Mouse (Mus musculus) gastrocnemius, adult 2 months (tissue): ENCODE measurements around the gene Usp2. TPM values are rescaled to one million over a fixed set of nuclear protein-coding genes. Genes with fewer than 3 reads are reported as not detected.

ENCODE experiments used
- DNase-seq: peaks from one replicate; pipeline ENCODE4 v3.0.0; 2022
- H3K27ac ChIP-seq: fragments of 200-600 bp; 2 replicates; pipeline ENCODE4 v1.8.1; 2022; ENCODE audit warnings: mild to moderate bottlenecking
- H3K4me3 ChIP-seq: fragments of 200-600 bp; 2 replicates; pipeline ENCODE4 v1.8.1; 2022; ENCODE audit warnings: mild to moderate bottlenecking, moderate library complexity
- CTCF ChIP-seq: fragments of 200-600 bp; IDR thresholded peaks from 2 replicates; pipeline ENCODE4 v1.8.1; 2022; ENCODE audit warnings: antibody characterized with exemption, mild to moderate bottlenecking, moderate library complexity
- intact Hi-C: fragments of 180-260 bp; cut with DNase I; formaldehyde crosslinking; loops from one replicate; pipeline ENCODE4 v1.15.1; 2025
- total RNA-seq, 2 experiments: library from RNA; stranded (reverse); gene quantifications; 2 replicates each; pipeline ENCODE4 v1.2.3; 2021

Gene Usp2
- total RNA-seq, 2 experiments from 2014 or later: 223 to 228 TPM

GRCm38 (mm10) chr9:44048541-44049380 is 18.1 kb upstream of the Usp2 start:
- DNase-seq: peak; percentile 34
- no peak overlapping the region for H3K4me3 ChIP-seq
- TF ChIP-seq CTCF: no peak
- H3K27ac ChIP-seq: peak overlapping the region; percentile 31; the same call in 1 of the 2 replicates
- intact Hi-C loops: loop anchor here (5.0 kb wide), 2 partner anchors 36 to 61 kb away; no protein-coding TSS in a partner anchor

DNA sequence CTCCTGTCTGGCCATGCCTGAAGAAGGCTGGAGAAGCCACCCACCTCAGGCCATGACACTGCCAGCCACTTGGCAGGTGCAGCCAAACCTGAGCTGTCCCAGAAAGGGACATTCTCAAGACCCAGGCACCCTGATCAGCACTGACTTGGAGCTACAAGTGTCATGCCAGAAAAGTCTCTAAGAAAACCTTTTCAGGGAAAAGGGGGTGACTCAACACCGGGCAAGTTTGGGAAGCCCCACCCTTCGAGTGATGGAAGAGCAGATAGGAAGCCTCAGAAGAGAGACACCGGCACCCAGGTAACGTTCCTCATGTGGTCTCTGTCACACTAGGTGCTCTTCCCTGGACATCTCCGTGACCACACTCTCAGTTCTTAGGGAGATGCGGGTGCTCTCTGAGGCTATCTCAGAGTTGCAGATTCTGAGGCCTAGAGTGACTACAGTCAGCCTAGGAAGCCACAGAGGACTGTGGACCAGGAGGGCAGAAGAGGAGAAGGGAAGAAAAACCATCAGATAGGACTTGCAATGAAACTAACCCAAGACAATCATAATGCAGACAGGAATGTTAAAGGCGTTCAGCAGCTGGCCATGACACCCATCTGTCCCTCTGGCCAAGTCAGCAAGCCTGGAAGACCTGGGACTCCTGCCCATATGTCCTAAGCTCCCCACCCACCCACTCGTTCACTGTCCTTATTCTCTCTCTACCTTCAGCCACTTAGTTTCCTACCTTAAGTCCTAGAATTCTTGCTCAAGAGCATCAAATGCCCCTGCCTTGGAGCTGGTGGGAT is 17.2 kb upstream of the Usp2 start:
- intact Hi-C loops: loop anchor here (5.0 kb wide), 2 partner anchors 37 to 62 kb away; no protein-coding TSS in a partner anchor
- TF ChIP-seq CTCF: no peak
- no peak for DNase-seq
- Histone ChIP-seq H3K27ac (no peak overlapping the region), H3K4me3 (no peak overlapping the region)

GRCm38 (mm10) chr9:44052855-44053254 is 14.0 kb upstream of the Usp2 start:
- Histone ChIP-seq H3K27ac (no peak overlapping the region), H3K4me3 (no peak overlapping the region)
- DNase-seq: no peak
- TF ChIP-seq CTCF: no peak
- intact Hi-C loops: no loop called here

DNA sequence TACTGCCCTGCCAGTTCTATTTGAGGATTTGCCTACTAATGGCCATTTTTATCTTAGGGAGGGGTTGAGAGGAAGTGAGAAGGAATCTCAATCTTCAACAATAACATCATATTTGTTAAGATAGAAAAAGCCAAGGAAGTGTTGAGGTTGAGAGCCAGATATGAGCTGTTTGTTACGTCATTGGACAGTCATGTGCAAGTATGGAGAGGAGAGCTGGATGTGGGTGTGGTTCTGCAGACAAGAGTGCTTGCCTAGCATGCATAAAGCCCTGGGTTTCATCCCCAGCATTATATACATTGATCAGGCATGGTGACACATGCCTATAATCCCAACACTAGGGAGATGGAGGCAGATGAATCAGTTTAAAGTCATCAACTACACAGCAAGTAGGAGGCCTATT is 12.9 kb upstream of the Usp2 start:
- no peak for DNase-seq
- no peak for TF ChIP-seq CTCF
- no peak overlapping the region for H3K4me3 ChIP-seq
- H3K27ac ChIP-seq: no peak overlapping the region
- intact Hi-C loops: no loop called here

DNA sequence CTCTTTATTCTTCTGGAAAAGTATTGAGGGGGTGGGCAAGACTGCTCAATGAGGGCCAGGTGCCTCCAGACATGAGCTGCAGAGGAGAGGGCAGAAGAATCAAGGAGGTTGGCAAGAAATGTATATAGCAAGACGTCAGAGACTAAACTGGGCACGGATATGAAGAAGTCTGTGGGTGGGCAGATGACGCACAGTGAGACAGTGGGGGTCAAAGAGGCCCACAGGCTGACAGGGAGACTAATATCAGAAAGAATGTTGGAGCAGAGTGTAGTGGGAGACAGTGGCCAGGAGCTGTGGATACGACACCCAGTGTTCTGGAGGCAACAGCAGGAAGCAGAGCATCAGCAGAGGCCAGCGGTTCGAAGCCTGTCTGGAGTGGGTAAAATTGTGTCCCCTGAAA is 8.2 kb upstream of the Usp2 start:
- no peak overlapping the region for H3K27ac ChIP-seq
- no peak for DNase-seq
- intact Hi-C loops: no loop called here
- TF ChIP-seq CTCF: no peak
- H3K4me3 ChIP-seq: no peak overlapping the region

- no peak for DNase-seq
- peak; percentile 40 for TF ChIP-seq CTCF
- Histone ChIP-seq H3K4me3 (no peak overlapping the region), H3K27ac (no peak overlapping the region)
- intact Hi-C loops: no loop called here
These were observed 1.6 kb upstream of the Usp2 start for GRCm38 (mm10) chr9:44065177-44065576.

GRCm38 (mm10) chr9:44067241-44067959 is 579 bp downstream of the Usp2 start:
- intact Hi-C loops: loop anchor here (2.0 kb wide), 1 partner anchor 83 kb away; no protein-coding TSS in a partner anchor
- no peak for DNase-seq
- peak overlapping the region; percentile 76 for H3K4me3 ChIP-seq
- no peak for TF ChIP-seq CTCF
- peak overlapping the region; percentile 97 for H3K27ac ChIP-seq

- no peak for TF ChIP-seq CTCF
- intact Hi-C loops: loop anchor here (2.0 kb wide), 1 partner anchor 83 kb away; no protein-coding TSS in a partner anchor
- H3K4me3 ChIP-seq: peak overlapping the region; percentile 76
These were observed 1.1 kb downstream of the Usp2 start for GRCm38 (mm10) chr9:44067960-44068330.

GRCm38 (mm10) chr9:44069252-44069651 is 2.4 kb downstream of the Usp2 start:
- Histone ChIP-seq H3K27ac (peak overlapping the region; percentile 97), H3K4me3 (peak overlapping the region; percentile 76)
- intact Hi-C loops: no loop called here
- no peak for TF ChIP-seq CTCF
- DNase-seq: peak; percentile 75

More at GRCm38 (mm10) chr9:44067960-44068330, 1.1 kb downstream of the Usp2 start:
- peak overlapping the region; percentile 97 for H3K27ac ChIP-seq
- DNase-seq: peak; percentile 53

DNA sequence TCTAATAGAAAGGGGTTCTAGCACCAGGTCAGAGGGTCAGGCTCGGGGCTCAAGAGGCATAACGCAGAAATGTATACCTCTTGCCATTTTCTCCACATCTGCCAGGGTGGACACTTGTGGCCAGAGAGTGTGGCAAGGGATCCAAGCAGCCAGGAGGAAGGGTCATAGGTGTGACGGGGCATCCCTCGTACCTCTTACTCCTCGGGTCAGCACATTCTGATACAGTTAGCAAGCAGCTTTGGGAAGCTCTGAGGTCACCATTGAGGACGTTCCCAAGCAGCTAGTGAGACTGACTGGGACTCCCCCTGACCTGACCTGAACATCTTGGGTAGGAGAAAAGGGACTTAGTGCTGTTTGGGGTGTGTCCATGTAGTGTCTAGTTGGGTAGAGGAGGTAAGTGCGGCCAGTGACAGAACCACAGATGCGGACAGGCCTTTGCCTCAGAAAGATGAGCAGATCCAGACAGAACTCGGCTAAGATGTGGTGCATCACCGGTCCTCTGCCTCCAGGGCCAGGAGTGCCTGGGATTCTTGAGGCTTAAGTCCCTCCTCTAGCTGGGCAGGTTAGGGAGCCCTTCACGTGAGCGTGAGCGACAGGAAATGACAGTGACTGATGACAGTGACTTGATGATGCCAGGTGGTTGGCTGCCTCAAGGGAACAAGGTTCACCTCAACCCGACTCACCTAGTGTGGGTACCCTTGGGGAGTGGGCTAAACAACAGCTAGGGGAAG is 3.5 kb downstream of the Usp2 start:
- peak overlapping the region; percentile 97 for H3K27ac ChIP-seq
- no peak for TF ChIP-seq CTCF
- peak; percentile 65 for DNase-seq
- intact Hi-C loops: no loop called here
- H3K4me3 ChIP-seq: peak overlapping the region; percentile 76

DNA sequence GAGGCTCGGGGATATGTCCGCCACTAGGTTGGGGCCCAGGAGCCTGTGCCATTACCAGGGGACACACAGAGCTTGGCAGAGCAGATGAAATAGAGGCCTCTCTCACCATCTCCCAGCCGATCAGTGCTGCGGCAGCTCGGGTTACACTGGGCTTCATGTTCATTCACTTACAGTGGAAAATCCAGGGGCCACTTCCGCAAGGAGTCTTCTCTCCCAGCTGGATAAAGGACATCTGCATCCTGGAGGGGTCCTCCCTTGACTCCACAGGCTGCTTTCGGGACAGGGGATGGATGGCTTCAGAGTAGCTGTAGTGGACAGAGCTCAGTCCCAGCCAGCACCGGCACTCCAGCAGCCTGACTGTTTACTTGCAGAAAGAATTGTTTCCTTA is 4.0 kb downstream of the Usp2 start:
- TF ChIP-seq CTCF: no peak
- peak overlapping the region; percentile 97 for H3K27ac ChIP-seq
- DNase-seq: peak; percentile 76
- H3K4me3 ChIP-seq: peak overlapping the region; percentile 76
- intact Hi-C loops: no loop called here
